Mouse (Mus musculus) midbrain, embryonic 13.5 days (tissue): ENCODE data around the gene Strbp. TPM values are rescaled to one million over a fixed set of nuclear protein-coding genes. Genes with fewer than 3 reads are reported as not detected.

Experiments used
- ATAC-seq: fragments of 200-750 bp; cut with Nextera tagmentation; 2 replicates; pipeline ENCODE4 v1.8.0; 2017; ENCODE audit warnings: mild to moderate bottlenecking, moderate TSS enrichment, moderate library complexity
- H3K27ac ChIP-seq: fragments of 300-500 bp; sonication (generic); 2 replicates; pipeline ENCODE4 v1.5.1; 2015; ENCODE audit warnings: inconsistent platforms, mild to moderate bottlenecking, moderate library complexity
- H3K27me3 ChIP-seq: fragments of 300-500 bp; sonication (generic); 2 replicates; pipeline ENCODE4 v1.6.1; 2015; ENCODE audit warnings: mild to moderate bottlenecking, inconsistent platforms
- H3K36me3 ChIP-seq: fragments of 300-500 bp; sonication (generic); 2 replicates; pipeline ENCODE4 v1.6.1; 2015; ENCODE audit warnings: mild to moderate bottlenecking, inconsistent platforms
- H3K4me1 ChIP-seq: fragments of 300-500 bp; sonication (generic); replicated peaks from 2 replicates; pipeline ENCODE4 v1.6.1; 2015; ENCODE audit warnings: inconsistent platforms
- H3K4me2 ChIP-seq: fragments of 300-500 bp; sonication (generic); replicated peaks from 2 replicates; pipeline ENCODE4 v1.6.1; 2015; ENCODE audit warnings: moderate library complexity, mild to moderate bottlenecking, inconsistent platforms
- H3K4me3 ChIP-seq: fragments of 300-500 bp; sonication (generic); replicated peaks from 2 replicates; pipeline ENCODE4 v1.5.1; 2015; ENCODE audit warnings: mild to moderate bottlenecking, inconsistent platforms
- H3K9ac ChIP-seq: fragments of 300-500 bp; sonication (generic); replicated peaks from 2 replicates; pipeline ENCODE4 v1.6.1; 2015; ENCODE audit warnings: mild to moderate bottlenecking, inconsistent platforms
- H3K9me3 ChIP-seq: fragments of 300-500 bp; sonication (generic); 2 replicates; pipeline ENCODE4 v1.6.1; 2016; ENCODE audit warnings: mild to moderate bottlenecking, inconsistent platforms
- WGBS: fragments of 180-500 bp; shearing (Covaris S2); methylation state at CpG from one replicate; pipeline ENCODE4 v1.1.7; 2015; 5-methylcytosine and 5-hydroxymethylcytosine counted together
- polyA plus RNA-seq: library from polyadenylated mRNA; unstranded; fragments of >200 nt; fragmentation: Nextera tagmentation; extraction: Ambion mirVana; gene quantifications from 2 replicates; pipeline ENCODE4 v1.2.1, GENCODE M21; 2015

Strbp gene
- polyA plus RNA-seq, 1 experiment from 2014 or later: 123 TPM

DNA sequence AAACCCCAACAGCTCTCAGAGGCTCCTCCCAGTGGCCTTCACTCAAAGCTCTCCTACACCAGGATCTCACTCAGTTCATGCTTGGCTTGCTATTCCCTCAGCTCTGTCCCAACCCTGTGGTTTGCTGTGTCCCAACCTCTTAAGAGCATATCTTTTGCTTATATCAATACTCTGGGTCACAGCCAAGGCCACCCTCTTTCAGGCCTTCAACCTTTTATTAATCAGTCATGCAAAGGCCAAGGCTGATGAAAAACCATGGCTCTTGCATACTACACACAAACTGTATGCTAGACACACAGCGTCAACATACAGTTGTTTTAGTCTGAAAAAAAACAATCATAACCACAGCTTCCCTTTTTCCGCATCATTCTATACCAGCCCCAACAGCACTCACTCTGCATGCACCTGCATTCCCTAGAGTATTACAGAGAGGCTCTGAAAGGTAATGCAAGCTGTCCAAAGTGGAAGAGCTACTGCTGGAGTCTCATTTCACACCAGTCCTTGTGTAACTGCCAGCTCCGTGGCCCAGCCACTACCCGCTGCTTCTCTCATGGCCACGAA lies 27.7 kb upstream of the Strbp start:
- Histone ChIP-seq H3K27me3 (no peaks in the 10 kb centered on the region), H3K4me3 (no peak overlapping the region), H3K9me3 (no peaks in the 10 kb centered on the region), H3K4me1 (peaks cover 7% of the 10 kb centered on the region), H3K36me3 (no peaks in the 10 kb centered on the region), H3K4me2 (no peak overlapping the region), H3K9ac (no peak overlapping the region; the same call in 1 of the 2 replicates), H3K27ac (no peak overlapping the region)
- 90% methylated on average over 5 of the region's 5 CpGs for WGBS
- ATAC-seq: no peak

DNA sequence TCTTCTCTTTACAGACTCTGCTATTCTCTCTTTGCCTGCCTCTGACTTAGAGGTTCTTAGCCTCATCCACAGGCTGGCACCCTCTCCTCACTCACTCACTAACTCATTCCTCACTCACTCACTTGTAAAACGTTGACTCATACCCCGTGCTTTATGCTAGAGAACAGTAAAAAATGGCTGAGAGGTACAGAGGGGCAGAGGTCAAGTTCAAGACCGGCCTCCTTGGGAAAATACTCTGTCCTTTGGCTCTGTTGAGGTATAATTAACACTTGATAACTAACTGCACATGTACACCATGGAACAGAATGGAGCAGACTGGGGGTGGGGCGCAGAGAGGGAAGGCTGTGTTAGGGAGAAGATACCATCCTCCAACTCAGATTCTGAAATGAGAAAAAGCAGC lies 20.6 kb upstream of the Strbp start:
- Histone ChIP-seq H3K4me3 (no peak overlapping the region), H3K36me3 (no peaks in the 10 kb centered on the region), H3K4me1 (peaks cover 18% of the 10 kb centered on the region), H3K9ac (no peak overlapping the region), H3K4me2 (no peak overlapping the region), H3K27me3 (no peaks in the 10 kb centered on the region), H3K9me3 (no peaks in the 10 kb centered on the region), H3K27ac (peak overlapping the region; percentile 80)
- ATAC-seq: no peak
- WGBS: 81% methylated on average over 4 of the region's 4 CpGs

DNA sequence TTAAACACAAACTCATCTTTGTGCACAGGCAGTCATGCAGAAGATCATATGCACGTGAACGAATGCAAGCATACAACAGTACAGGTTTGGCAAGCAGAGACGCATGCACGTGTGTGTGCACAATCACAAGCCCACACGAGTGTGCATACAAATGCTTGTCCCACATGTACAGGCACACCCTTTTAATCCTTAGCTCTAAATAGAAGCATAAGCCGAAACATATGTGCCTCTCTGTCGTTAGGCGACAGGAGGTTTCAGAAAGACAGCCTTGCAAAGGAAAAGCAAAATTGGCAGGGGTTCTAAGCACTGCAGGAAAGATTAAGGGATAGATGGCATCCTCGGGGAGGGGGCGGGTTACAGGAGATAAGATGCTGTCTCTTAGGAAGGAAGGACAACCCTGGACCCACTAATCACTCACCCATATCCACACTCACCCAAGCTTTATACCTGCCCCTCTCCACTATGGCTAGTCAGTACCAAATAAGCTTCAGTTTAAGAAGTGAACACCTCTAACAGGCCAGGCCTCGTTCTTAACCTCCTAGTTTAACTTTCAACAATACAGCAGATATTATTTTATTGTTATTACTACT lies 19.9 kb upstream of the Strbp start:
- WGBS: 46% methylated on average over 11 of the region's 11 CpGs

DNA sequence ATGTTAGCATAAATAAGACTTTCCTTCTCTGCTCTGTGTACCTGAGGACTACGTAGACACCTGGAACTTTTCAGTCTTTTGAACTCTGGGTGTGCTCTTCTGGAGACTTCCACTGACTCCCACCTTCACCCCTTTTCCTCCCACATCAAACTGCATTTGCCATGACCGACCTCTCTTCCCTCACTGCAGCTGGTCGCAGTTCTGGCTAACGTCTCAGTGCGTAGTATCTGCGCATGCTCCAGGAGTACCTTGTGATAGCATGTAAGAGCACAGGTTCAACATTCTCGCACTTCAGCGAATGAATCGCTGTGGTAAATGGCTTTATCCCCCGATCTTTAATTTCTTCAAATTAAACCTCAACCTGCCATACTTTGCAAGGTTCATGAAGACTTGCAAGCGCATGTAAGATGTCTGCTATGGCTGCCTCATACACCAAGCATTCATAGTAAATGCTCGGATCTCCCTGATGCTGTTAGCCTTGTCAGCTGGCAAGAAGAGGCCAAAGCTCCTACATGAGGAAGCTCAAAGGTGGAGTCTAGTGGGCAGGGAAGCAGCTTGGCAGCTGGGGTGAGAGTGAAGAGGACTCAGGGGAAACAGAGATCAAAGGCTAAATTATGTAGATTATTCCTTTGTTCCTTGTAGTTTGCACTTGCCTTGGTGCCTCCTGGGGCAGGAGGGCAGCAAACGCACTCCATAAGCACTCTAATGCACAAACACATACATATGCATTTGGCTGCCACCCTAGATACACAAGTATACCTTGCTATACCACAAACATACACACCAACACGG lies 19.2 kb upstream of the Strbp start:
- Histone ChIP-seq H3K27me3 (no peaks in the 10 kb centered on the region), H3K27ac (peak overlapping the region; percentile 80), H3K4me1 (peaks cover 18% of the 10 kb centered on the region), H3K9ac (no peak overlapping the region), H3K4me2 (no peak overlapping the region), H3K36me3 (no peaks in the 10 kb centered on the region), H3K9me3 (no peaks in the 10 kb centered on the region), H3K4me3 (no peak overlapping the region)
- peak; percentile 88 for ATAC-seq
- 78% methylated on average over 14 of the region's 14 CpGs for WGBS

More for the DNA sequence above, 19.9 kb upstream of the Strbp start:
- no peaks in the 10 kb centered on the region for H3K36me3 ChIP-seq
- peaks cover 18% of the 10 kb centered on the region for H3K4me1 ChIP-seq
- no peaks in the 10 kb centered on the region for H3K27me3 ChIP-seq
- no peak overlapping the region for H3K4me2 ChIP-seq
- peak; percentile 80 for ATAC-seq
- no peak overlapping the region for H3K4me3 ChIP-seq
- no peak overlapping the region for H3K9ac ChIP-seq
- H3K27ac ChIP-seq: peak overlapping the region; percentile 80
- H3K9me3 ChIP-seq: no peaks in the 10 kb centered on the region

- Histone ChIP-seq H3K36me3 (no peaks in the 10 kb centered on the region), H3K4me1 (no peaks in the 10 kb centered on the region), H3K4me2 (no peak overlapping the region), H3K4me3 (no peak overlapping the region), H3K27me3 (no peaks in the 10 kb centered on the region), H3K9me3 (no peaks in the 10 kb centered on the region), H3K9ac (no peak overlapping the region), H3K27ac (no peak overlapping the region)
- ATAC-seq: no peak
- WGBS: 87% methylated on average over 6 of the region's 6 CpGs
Observed at GRCm38 (mm10) chr2:37716266-37716665, 12.6 kb upstream of the Strbp start.

DNA sequence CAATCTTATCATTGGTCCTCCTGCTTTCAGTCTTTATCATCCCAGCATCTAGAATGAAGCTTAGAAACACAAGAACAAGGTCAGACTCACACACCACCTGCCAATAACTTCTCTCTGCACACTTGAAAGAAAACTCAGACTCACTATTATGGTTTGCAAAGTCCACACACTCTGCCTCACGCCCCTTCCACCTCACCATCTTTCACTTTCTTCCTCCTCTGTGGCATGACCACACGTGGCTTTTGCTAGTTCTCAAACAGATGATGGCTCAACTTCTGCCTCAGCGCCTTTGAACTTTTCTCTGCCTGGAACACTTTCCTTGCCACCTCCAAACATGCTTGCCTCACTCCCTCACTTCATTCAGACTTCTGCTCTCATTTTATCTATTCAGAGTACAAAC lies 11.7 kb upstream of the Strbp start:
- Histone ChIP-seq H3K4me1 (no peaks in the 10 kb centered on the region), H3K36me3 (no peaks in the 10 kb centered on the region), H3K9ac (no peak overlapping the region), H3K9me3 (no peaks in the 10 kb centered on the region), H3K4me2 (no peak overlapping the region), H3K27me3 (no peaks in the 10 kb centered on the region), H3K4me3 (no peak overlapping the region), H3K27ac (no peak overlapping the region)
- ATAC-seq: no peak
- WGBS: 75% methylated on average over 3 of the region's 3 CpGs

DNA sequence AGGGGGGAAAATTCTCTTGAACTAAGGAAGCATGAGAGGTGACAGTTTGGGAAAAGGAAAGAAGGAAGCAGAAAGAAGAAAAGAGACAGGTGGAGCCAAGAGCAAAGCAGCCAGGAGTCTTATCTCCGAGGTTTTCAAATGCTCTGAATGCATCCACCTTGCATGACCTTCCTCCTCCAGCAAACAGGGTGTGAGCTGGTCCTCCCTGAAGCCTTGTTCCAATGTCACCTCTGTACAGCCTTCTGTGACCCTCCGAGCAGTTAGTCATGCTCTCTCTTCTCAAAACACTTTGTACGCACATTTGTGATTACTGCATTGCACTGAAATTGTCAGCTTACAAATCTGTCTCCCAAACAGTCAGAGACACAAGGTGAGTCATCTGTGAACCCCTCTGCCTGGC lies 9.4 kb upstream of the Strbp start:
- ATAC-seq: no peak
- WGBS: 84% methylated on average over 3 of the region's 3 CpGs

DNA sequence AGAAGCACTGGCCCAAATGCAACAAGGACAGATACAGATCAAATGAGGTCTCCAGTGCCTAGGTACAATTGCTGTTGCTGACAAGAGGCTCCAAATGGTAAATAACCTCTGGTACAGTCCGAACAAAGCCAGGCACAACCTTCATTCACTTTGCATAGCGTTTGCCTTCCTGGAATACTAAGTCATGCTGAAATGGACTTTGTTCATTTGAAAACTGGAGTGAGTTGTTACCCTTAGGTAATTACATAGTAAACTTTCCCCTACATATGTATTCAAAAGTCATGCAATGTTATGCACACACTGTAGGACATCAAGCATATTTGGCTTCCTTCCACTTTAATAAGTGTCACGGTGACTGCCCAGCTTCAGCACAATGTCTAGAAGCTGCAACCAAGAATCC lies 5.2 kb upstream of the Strbp start:
- peaks cover 6% of the 10 kb centered on the region for H3K27me3 ChIP-seq
- ATAC-seq: no peak
- H3K27ac ChIP-seq: no peak overlapping the region
- H3K4me3 ChIP-seq: no peak overlapping the region
- no peak overlapping the region for H3K4me2 ChIP-seq
- H3K36me3 ChIP-seq: no peaks in the 10 kb centered on the region
- H3K4me1 ChIP-seq: peaks cover 6% of the 10 kb centered on the region
- no peaks in the 10 kb centered on the region for H3K9me3 ChIP-seq
- 91% methylated on average over 3 of the region's 3 CpGs for WGBS
- H3K9ac ChIP-seq: no peak overlapping the region

More for the DNA sequence above, 9.4 kb upstream of the Strbp start:
- H3K9me3 ChIP-seq: no peaks in the 10 kb centered on the region
- no peak overlapping the region for H3K9ac ChIP-seq
- H3K27me3 ChIP-seq: no peaks in the 10 kb centered on the region
- H3K36me3 ChIP-seq: no peaks in the 10 kb centered on the region
- no peak overlapping the region for H3K4me3 ChIP-seq
- no peak overlapping the region for H3K27ac ChIP-seq
- no peaks in the 10 kb centered on the region for H3K4me1 ChIP-seq
- H3K4me2 ChIP-seq: no peak overlapping the region

GRCm38 (mm10) chr2:37704141-37704760 lies 592 bp upstream of the Strbp start:
- 16% methylated on average over 4 of the region's 4 CpGs for WGBS
- Histone ChIP-seq H3K4me3 (peak overlapping the region; percentile 96), H3K36me3 (no peaks in the 10 kb centered on the region), H3K4me1 (peaks cover 29% of the 10 kb centered on the region), H3K27me3 (peaks cover 6% of the 10 kb centered on the region), H3K4me2 (peak overlapping the region; percentile 61), H3K9ac (peak overlapping the region; percentile 97), H3K9me3 (no peaks in the 10 kb centered on the region), H3K27ac (peak overlapping the region; percentile 98)
- no peak for ATAC-seq

- peak overlapping the region; percentile 84 for H3K4me2 ChIP-seq
- H3K27ac ChIP-seq: peak overlapping the region; percentile 98
- H3K36me3 ChIP-seq: 0 out of 2 replicates have a peak, but pooled peaks cover 3% of the 10 kb centered on the region
- no peaks in the 10 kb centered on the region for H3K9me3 ChIP-seq
- peaks cover 29% of the 10 kb centered on the region for H3K4me1 ChIP-seq
- under 1% methylated on average over 68 of the region's 70 CpGs for WGBS
- ATAC-seq: peak; percentile 79
- peak overlapping the region; percentile 96 for H3K4me3 ChIP-seq
- H3K9ac ChIP-seq: peak overlapping the region; percentile 97
- H3K27me3 ChIP-seq: peaks cover 6% of the 10 kb centered on the region
Observed at GRCm38 (mm10) chr2:37702301-37703172, 1.1 kb downstream of the Strbp start.

DNA sequence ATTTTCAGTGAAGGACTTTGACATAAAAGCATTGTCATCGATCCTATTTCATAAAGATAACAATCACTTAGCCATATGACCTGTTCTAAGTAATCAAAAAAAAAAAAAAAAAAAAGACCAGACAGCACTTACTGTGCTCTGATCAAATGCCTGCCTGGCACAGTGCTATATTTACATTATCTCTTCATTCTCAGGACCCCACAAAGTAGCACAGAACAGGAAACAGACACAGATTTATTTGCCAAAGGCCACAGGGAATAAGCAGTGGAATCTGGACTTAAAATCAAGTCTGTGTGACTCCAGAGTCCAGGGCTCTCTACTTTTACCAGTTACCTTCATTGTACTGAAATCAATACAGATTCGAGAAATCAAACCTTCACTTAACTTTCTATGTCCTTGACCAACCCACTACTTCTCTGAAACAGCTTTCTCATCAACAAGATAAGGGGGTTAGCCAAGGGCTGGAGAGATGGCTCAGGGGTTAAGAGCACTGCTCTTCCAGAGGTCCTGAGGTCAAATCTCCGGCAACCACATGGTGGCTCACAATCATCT lies 14.5 kb downstream of the Strbp start:
- Histone ChIP-seq H3K4me3 (no peak overlapping the region), H3K27ac (no peak overlapping the region), H3K9ac (no peak overlapping the region), H3K36me3 (no peaks in the 10 kb centered on the region), H3K4me2 (no peak overlapping the region), H3K4me1 (peaks cover 4% of the 10 kb centered on the region), H3K9me3 (no peaks in the 10 kb centered on the region), H3K27me3 (no peaks in the 10 kb centered on the region)
- ATAC-seq: no peak
- WGBS: 82% methylated on average over 3 of the region's 3 CpGs
